Mouse (Mus musculus): ENCODE results near the gene Pex16. TPM values are rescaled to one million over a fixed set of nuclear protein-coding genes. Genes with fewer than 3 reads are reported as not detected.

Pex16 gene
- polyA plus RNA-seq, 1 experiment: not detected

DNA sequence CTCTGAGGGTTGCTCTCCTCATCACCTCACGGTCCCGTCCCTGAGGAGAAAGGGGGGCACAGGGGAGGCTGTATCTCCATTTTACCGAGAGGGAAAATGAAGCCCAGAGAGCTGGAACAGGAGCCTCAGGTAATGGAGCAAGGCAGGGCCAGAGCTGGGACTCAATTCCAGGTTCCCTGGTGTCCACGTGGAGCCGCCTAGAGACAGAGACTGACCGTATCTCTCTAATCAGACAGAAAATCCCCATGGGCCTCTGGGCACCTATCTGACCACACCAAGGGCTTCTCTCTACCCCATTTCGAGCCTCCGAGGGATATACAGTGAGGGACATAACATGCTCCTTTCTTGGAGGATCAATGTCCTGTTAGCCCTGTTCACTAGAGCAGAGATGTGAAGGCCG lies 48.7 kb downstream of the Pex16 start:
- peak overlapping the region; percentile 83 for H3K27ac ChIP-seq (ENCODE audit: insufficient read depth, low read depth, low read length)
- 66% methylated on average over 9 of the region's 9 CpGs for WGBS
- peaks cover 43% of the 10 kb centered on the region for H3K4me1 ChIP-seq (ENCODE audit: control insufficient read depth, insufficient read depth, low read length)
- H3K4me3 ChIP-seq (ENCODE audit: insufficient read depth, low read depth, low read length): no peak overlapping the region
- TF ChIP-seq POLR2A (IDR thresholded peaks at IDR 0.05; ENCODE audit: insufficient read depth, low read depth, low read length) (no peak), CTCF (IDR thresholded peaks at IDR 0.05; ENCODE audit: insufficient read depth, low read depth, low read length) (no peak)

DNA sequence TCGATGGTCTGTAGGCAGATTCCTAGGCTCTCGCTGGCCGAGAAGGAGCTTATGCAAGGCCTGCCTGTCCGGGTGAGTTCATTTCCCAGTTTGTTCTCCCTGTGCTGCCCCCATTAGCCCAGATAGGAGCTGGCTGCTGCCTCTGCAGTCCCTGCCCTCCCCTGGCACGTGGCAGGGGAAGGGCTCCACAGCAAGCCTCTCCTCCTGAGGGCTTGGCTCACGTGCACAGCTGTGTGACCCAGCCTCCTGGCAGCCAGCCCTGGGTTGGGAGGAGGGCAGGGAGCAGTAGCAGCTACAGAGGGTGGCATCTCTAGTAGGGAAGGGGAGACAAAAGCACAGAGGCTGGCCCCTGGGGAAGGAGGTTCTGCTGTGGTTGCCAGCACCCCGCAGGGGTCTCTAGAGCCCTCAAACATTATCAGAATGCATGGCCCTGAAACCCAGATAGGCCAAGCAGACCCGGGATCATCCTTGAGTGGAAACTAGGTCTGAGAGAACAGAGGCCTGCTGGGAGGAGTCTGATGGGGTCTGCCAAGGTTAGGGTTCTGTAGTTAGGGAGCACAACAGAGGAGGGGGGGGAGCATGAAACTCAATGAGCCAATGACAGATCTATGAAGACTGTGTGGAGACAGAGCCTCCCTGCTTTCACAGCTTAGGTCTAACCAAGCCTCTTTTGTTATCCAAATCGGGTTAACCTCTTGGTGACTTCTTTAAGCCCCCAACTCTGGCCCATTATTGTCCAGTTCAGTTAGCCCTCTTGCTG lies 49.4 kb downstream of the Pex16 start:
- Histone ChIP-seq H3K4me1 (ENCODE audit: control insufficient read depth, insufficient read depth, low read length) (peaks cover 45% of the 10 kb centered on the region), H3K4me3 (ENCODE audit: insufficient read depth, low read depth, low read length) (no peak overlapping the region), H3K27ac (ENCODE audit: insufficient read depth, low read depth, low read length) (peak overlapping the region; percentile 83)
- TF ChIP-seq POLR2A (IDR thresholded peaks at IDR 0.05; ENCODE audit: insufficient read depth, low read depth, low read length): no peak
- WGBS: 7% methylated on average over 9 of the region's 9 CpGs

DNA sequence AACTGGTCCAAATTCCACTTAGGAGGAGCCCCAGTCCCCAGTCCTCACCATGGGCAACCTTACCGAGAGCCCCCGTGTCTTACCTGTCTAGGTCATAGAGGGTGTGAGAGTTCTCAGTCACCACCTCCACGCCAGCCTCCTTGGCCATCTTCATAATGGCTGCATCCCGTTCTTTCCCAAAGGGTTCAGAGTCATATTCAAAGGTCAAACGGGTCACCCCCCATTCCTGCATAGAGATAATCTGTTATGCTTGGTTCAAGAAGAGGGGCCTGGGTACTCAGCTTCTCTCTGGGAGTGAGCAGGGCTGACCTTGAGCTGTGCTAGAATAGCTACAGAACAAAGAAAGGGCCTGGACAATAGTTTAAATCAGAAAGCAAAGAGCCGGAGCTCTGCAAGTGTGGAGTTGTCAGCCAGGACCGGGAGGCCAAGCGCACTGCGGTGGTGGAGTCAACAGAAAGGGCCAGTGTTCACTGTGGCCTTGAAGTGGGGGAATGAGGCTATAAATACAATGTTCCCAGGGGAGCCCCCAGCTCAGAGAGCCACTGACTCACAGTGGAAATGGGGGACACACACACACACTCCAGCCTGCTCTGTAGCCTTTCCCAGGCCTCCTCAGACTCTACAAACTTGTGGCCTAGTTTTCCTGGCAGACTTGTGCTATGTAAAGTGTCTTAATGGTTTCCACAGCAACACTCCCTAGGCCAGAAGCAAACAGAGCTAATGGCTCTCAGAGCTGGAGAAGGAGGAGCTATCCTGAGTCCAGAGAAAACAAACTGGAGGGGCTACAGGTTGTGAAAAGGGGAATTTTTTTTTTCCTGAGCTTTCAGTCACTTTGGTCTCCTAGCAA lies 50.2 kb downstream of the Pex16 start:
- WGBS: 31% methylated on average over 9 of the region's 9 CpGs
- Histone ChIP-seq H3K27ac (ENCODE audit: insufficient read depth, low read depth, low read length) (peak overlapping the region; percentile 85), H3K4me1 (ENCODE audit: control insufficient read depth, insufficient read depth, low read length) (peaks cover 50% of the 10 kb centered on the region), H3K4me3 (ENCODE audit: insufficient read depth, low read depth, low read length) (no peak overlapping the region)
- TF ChIP-seq CTCF (IDR thresholded peaks at IDR 0.05; ENCODE audit: insufficient read depth, low read depth, low read length) (no peak), POLR2A (IDR thresholded peaks at IDR 0.05; ENCODE audit: insufficient read depth, low read depth, low read length) (no peak)

DNA sequence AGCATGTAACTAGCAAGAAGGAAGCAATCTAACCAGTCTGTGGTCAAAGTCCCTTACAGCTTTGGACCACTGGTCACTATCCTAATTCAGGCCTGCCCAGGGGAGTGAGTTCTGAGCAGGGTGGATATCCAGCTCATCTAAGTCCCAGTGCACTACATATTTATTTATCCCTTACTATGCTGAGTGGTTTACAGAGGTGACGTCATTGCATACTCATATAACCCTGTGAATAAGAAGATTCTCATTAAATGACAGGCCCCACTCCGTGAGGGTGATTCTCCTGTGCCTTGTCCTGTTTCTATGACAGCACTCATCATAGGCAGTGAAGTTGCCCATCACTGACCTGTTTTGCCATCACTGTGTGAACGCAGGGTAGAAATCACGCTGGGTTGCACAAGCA lies 50.9 kb downstream of the Pex16 start:
- 37% methylated on average over 4 of the region's 4 CpGs for WGBS
- Histone ChIP-seq H3K27ac (ENCODE audit: insufficient read depth, low read depth, low read length) (peak overlapping the region; percentile 85), H3K4me1 (ENCODE audit: control insufficient read depth, insufficient read depth, low read length) (peaks cover 52% of the 10 kb centered on the region), H3K4me3 (ENCODE audit: insufficient read depth, low read depth, low read length) (no peak overlapping the region)
- TF ChIP-seq CTCF (IDR thresholded peaks at IDR 0.05; ENCODE audit: insufficient read depth, low read depth, low read length) (no peak), POLR2A (IDR thresholded peaks at IDR 0.05; ENCODE audit: insufficient read depth, low read depth, low read length) (no peak)

DNA sequence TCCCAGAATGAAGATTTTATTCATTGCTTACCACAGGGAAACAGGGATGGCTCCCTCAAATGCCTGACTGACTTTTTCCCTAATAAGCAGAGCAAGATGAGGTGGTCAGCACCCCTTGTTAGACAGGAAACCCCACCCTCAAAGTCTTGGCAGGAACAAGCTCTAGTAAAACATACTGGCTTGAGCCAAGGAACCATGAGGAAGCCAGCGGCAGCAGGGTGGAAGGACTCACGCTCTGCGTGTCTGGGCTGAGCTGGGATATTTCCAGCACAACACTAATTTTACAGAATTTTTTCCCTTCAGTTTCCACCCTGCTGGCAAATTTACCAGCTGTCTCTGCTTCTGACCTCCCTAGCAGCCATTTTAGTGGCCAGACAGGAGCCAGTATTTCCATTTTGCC lies 52.0 kb downstream of the Pex16 start:
- peak overlapping the region; percentile 77 for H3K27ac ChIP-seq (ENCODE audit: insufficient read depth, low read depth, low read length)
- H3K4me1 ChIP-seq (ENCODE audit: control insufficient read depth, insufficient read depth, low read length): peaks cover 57% of the 10 kb centered on the region
- TF ChIP-seq CTCF (IDR thresholded peaks at IDR 0.05; ENCODE audit: insufficient read depth, low read depth, low read length): no peak
- TF ChIP-seq POLR2A (IDR thresholded peaks at IDR 0.05; ENCODE audit: insufficient read depth, low read depth, low read length): no peak
- WGBS: 15% methylated on average over 3 of the region's 3 CpGs
- H3K4me3 ChIP-seq (ENCODE audit: insufficient read depth, low read depth, low read length): no peak overlapping the region

DNA sequence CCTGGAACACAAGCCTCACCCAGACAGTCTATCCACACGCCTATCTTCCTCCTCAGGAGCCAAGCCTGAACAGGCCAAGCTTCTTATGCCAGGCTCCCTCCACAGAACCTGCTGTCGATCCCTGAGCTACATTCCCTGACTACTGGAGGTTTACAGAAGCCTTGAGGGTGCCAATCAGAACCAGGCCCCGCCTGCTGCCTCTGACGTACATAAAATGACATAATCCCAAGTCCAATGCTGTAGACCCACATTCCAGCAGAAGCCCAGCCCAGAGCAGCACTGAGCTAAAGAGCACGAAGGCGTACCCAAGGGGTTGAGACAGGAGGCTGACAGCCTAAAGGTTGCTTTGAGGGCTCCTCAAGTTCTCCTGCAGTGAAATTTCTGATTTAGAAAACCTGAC lies 53.4 kb downstream of the Pex16 start:
- TF ChIP-seq CTCF (IDR thresholded peaks at IDR 0.05; ENCODE audit: insufficient read depth, low read depth, low read length) (no peak), POLR2A (IDR thresholded peaks at IDR 0.05; ENCODE audit: insufficient read depth, low read depth, low read length) (no peak)
- WGBS: 19% methylated on average over 6 of the region's 6 CpGs
- H3K27ac ChIP-seq (ENCODE audit: insufficient read depth, low read depth, low read length): peak overlapping the region; percentile 77
- peaks cover 56% of the 10 kb centered on the region for H3K4me1 ChIP-seq (ENCODE audit: control insufficient read depth, insufficient read depth, low read length)
- H3K4me3 ChIP-seq (ENCODE audit: insufficient read depth, low read depth, low read length): no peak overlapping the region

DNA sequence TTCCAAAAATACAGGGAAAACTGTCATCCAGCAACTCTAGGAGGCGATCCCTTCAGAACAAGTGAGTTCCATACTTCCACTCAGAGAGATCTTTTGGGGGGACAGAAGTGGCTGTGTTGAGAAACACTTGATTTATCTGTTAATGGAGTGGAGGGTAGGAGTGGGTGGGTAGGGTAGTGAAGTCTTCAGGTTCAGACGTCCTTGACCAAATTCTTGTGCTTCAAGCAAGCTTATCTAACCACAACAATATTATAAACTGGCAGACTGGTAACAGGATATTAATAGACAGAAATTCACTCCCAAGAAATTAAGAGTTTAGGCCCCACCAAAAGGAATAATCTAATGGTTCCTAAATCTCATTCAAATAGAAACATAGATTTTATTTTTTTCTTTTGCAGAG lies 55.6 kb downstream of the Pex16 start:
- 0 out of 2 replicates have a peak overlapping the region, but pooled peaks have one; percentile 47 for H3K27ac ChIP-seq (ENCODE audit: insufficient read depth, low read depth, low read length)
- no peak for TF ChIP-seq POLR2A (IDR thresholded peaks at IDR 0.05; ENCODE audit: insufficient read depth, low read depth, low read length)
- no peak for TF ChIP-seq CTCF (IDR thresholded peaks at IDR 0.05; ENCODE audit: insufficient read depth, low read depth, low read length)
- no peak overlapping the region for H3K4me3 ChIP-seq (ENCODE audit: insufficient read depth, low read depth, low read length)
- 44% methylated on average over 2 of the region's 2 CpGs for WGBS
- H3K4me1 ChIP-seq (ENCODE audit: control insufficient read depth, insufficient read depth, low read length): peaks cover 37% of the 10 kb centered on the region

Other genes with a start within 250 kb of the Pex16 start
- gene Large2, start 193 bp downstream of the Pex16 start, polyA plus RNA-seq (2012; ENCODE audit: insufficient read depth, insufficient read length, low replicate concordance, missing spikeins): not detected in 2 replicates
- gene 1700029I15Rik, start 7.9 kb downstream of the Pex16 start, polyA plus RNA-seq (2012; ENCODE audit: insufficient read depth, insufficient read length, low replicate concordance, missing spikeins): not detected in 2 replicates
- gene Mapk8ip1, start 26.6 kb downstream of the Pex16 start, polyA plus RNA-seq (2012; ENCODE audit: insufficient read depth, insufficient read length, low replicate concordance, missing spikeins): not detected in 2 replicates
- gene Cry2, start 59.4 kb downstream of the Pex16 start, polyA plus RNA-seq (2012; ENCODE audit: insufficient read depth, insufficient read length, low replicate concordance, missing spikeins): not detected in 2 replicates
- gene Slc35c1, start 85.9 kb downstream of the Pex16 start, polyA plus RNA-seq (2012; ENCODE audit: insufficient read depth, insufficient read length, low replicate concordance, missing spikeins): not detected in 2 replicates
- gene Chst1, start 225.0 kb downstream of the Pex16 start, polyA plus RNA-seq (2012; ENCODE audit: insufficient read depth, insufficient read length, low replicate concordance, missing spikeins): not detected in 2 replicates